Mouse (Mus musculus): ENCODE results near the gene Fam171b. TPM values are rescaled to one million over a fixed set of nuclear protein-coding genes. Genes with fewer than 3 reads are reported as not detected.

Gene Fam171b
- polyA plus RNA-seq, 1 experiment: 0.41 TPM

GRCm38 (mm10) chr2:83856236-83856635 is 43.8 kb downstream of the Fam171b start:
- no peak for DNase-seq (ENCODE audit: low read depth, low spot score)
- 53% methylated on average over 4 of the region's 4 CpGs for WGBS

DNA sequence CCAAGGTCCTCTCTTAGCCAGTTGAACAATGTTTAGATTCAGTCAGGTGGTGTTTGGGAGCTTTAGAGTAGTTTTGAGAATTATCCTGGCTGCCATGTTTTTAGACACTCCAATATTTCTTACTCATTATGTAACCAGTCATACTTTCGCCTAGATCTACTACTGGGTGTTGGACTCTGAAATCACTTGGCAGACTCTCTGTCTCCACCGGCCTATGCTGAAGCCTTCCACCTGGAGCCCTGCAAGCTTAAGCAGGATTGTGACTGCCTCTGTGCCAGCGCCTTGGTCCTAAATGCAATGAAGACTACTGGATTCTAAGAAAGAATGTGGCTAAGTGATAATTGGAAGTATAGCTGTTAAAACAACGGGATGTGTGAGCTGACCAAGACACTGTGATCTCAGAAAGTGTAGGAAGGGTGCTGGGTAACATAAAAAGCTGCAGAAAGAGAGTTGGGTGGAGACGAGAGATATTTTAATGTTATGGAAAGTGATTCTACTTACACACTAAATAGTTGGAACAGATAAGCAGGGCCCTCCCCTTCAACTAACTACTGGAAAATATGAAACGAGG is 71.5 kb downstream of the Fam171b start:
- WGBS: 65% methylated on average over 6 of the region's 6 CpGs
- no peak for DNase-seq (ENCODE audit: low read depth, low spot score)

GRCm38 (mm10) chr2:83893701-83894100 is 81.3 kb downstream of the Fam171b start:
- 81% methylated on average over 2 of the region's 2 CpGs for WGBS
- no peak for DNase-seq (ENCODE audit: low read depth, low spot score)

DNA sequence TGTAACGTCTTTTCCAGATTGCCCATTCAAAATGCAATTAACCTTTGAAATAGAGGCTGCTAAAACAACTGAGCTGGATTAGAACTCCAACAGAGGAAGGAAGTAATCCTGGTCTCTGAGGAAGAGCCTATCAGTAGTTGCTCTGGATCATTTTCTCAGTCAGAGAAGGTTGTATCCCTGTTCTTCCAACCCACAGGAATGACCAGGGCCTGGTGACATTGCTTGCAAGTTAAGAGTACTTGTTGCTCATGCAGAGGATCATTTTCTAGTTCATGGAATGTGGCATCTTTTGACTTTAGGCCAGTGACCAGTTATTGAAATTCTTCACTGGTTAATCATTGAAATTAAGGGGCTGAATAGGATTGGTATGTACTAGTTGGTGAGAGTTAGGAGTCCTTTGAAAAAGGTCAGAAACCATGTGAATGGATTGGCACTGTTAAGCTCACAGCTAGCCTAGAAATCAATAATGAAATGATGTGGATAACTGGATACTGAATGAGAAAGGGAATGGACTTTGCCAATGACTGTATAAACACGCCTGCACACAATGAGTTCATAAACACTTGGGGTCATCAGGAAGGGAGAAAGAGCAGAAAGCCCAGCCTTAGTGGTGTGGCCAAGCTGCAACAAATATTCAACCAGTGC is 89.6 kb downstream of the Fam171b start:
- WGBS: 51% methylated on average over 2 of the region's 2 CpGs
- no peak for DNase-seq (ENCODE audit: low read depth, low spot score)

DNA sequence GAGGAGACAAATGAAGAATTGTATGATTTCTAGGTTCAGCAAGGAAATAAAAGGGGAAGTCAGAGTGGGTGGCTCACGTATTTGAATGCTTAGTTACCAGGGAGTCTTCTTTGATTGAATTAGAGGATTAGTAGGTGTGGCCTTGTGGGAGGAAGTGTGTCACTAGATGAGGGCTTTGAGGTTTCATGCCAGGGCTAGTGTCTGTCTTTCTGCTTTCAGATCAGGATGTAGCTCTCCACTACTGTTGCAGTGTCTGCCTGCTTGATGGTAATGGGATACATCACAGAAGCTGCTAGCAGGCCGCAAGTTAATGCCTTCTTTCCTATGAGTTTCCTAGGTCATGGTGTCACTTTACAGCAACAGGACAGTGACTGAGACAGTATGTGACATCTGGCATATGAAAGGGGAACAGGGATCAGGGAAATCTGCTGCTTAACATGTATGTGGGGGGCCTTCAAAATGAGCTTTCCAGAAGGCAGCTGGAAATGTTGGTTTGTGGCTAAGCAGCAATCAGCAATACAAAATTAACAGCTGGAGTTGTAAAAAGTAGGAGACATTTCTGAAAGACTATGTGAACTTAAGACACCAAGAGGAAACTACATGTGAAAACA is 117.1 kb downstream of the Fam171b start:
- 68% methylated on average over 2 of the region's 2 CpGs for WGBS
- DNase-seq (ENCODE audit: low read depth, low spot score): no peak

Other genes starting within 250 kb of the Fam171b start
- gene Zc3h15, start 168.2 kb upstream of the Fam171b start, polyA plus RNA-seq (2012; rRNA removed): 15.5 and 17.8 TPM in 2 replicates
- gene Itgav, start 88.2 kb upstream of the Fam171b start, polyA plus RNA-seq (2012; rRNA removed): 8.5 and 18.2 TPM in 2 replicates
- not detected in 2 replicates for gene Zswim2, start 128.6 kb downstream of the Fam171b start, polyA plus RNA-seq (2012; rRNA removed)
- gene Gm13698, start 143.1 kb downstream of the Fam171b start, polyA plus RNA-seq (2012; rRNA removed): not detected in 2 replicates
- gene Gm13693, start 148.9 kb downstream of the Fam171b start, polyA plus RNA-seq (2012; rRNA removed): not detected in 2 replicates
- gene Gm13695, start 154.7 kb downstream of the Fam171b start, polyA plus RNA-seq (2012; rRNA removed): not detected in 2 replicates
- not detected in 2 replicates for gene Gm13696, start 160.5 kb downstream of the Fam171b start, polyA plus RNA-seq (2012; rRNA removed)
- gene Gm13694, start 166.3 kb downstream of the Fam171b start, polyA plus RNA-seq (2012; rRNA removed): not detected in 2 replicates
- gene Gm13697, start 172.1 kb downstream of the Fam171b start, polyA plus RNA-seq (2012; rRNA removed): not detected in 2 replicates
- not detected in 2 replicates for gene Gm13691, start 177.9 kb downstream of the Fam171b start, polyA plus RNA-seq (2012; rRNA removed)